Mouse (Mus musculus) heart, postnatal 0 days (tissue): ENCODE results near the gene Tbx21.

Experiments
- CTCF ChIP-seq: IDR thresholded peaks from 2 replicates; pipeline ENCODE4 v1.5.1; 2016; ENCODE audit warnings: antibody characterized with exemption, control low read depth, low read depth
- EP300 ChIP-seq: IDR thresholded peaks from 2 replicates; pipeline ENCODE4 v1.6.1; 2016; ENCODE audit warnings: antibody characterized with exemption, low read depth

- TF ChIP-seq EP300 (no peak), CTCF (no peak)
Measured at GRCm38 (mm10) chr11:97065538-97066295, 49.4 kb downstream of the Tbx21 start.
